Mouse (Mus musculus): Measurements from ENCODE around the gene Lhx1.

Gene Lhx1

GRCm38 (mm10) chr11:84525421-84526274, at the start of gene Lhx1:
Lhx1 (minus strand) TSS chr11:84525535.
- DNase-seq: no peak

GRCm38 (mm10) chr11:84574834-84575233, 49.5 kb upstream of the Lhx1 start:
- no peak for DNase-seq

- DNase-seq: no peak
Observed at GRCm38 (mm10) chr11:84573637-84574036, 48.3 kb upstream of the Lhx1 start.

GRCm38 (mm10) chr11:84570812-84571211, 45.5 kb upstream of the Lhx1 start:
- no peak for DNase-seq

GRCm38 (mm10) chr11:84570392-84570791, 45.1 kb upstream of the Lhx1 start:
- no peak for DNase-seq

GRCm38 (mm10) chr11:84569052-84569751, 43.9 kb upstream of the Lhx1 start:
- no peak for DNase-seq

- DNase-seq: no peak
Observed at GRCm38 (mm10) chr11:84568482-84568881, 43.1 kb upstream of the Lhx1 start.

GRCm38 (mm10) chr11:84566691-84567090, 41.4 kb upstream of the Lhx1 start:
- no peak for DNase-seq

GRCm38 (mm10) chr11:84565224-84565623, 39.9 kb upstream of the Lhx1 start:
- no peak for DNase-seq

- no peak for DNase-seq
Observed at GRCm38 (mm10) chr11:84563360-84563759, 38.0 kb upstream of the Lhx1 start.

GRCm38 (mm10) chr11:84562758-84563347, 37.5 kb upstream of the Lhx1 start:
- no peak for DNase-seq

- no peak for DNase-seq
Observed at GRCm38 (mm10) chr11:84561546-84561945, 36.2 kb upstream of the Lhx1 start.

GRCm38 (mm10) chr11:84553821-84554450, 28.6 kb upstream of the Lhx1 start:
- DNase-seq: no peak

GRCm38 (mm10) chr11:84551296-84551695, 26.0 kb upstream of the Lhx1 start:
- DNase-seq: no peak

GRCm38 (mm10) chr11:84549258-84549791, 24.0 kb upstream of the Lhx1 start:
- DNase-seq: no peak

- DNase-seq: no peak
Observed at GRCm38 (mm10) chr11:84548293-84548692, 23.0 kb upstream of the Lhx1 start.

- DNase-seq: no peak
Observed at GRCm38 (mm10) chr11:84539981-84540380, 14.6 kb upstream of the Lhx1 start.

GRCm38 (mm10) chr11:84529797-84530703, 4.7 kb upstream of the Lhx1 start:
- peak; percentile 38 for DNase-seq

GRCm38 (mm10) chr11:84529143-84529755, 3.9 kb upstream of the Lhx1 start:
- no peak for DNase-seq

GRCm38 (mm10) chr11:84526976-84527860, 1.9 kb upstream of the Lhx1 start:
- DNase-seq: no peak
